Mouse (Mus musculus): ENCODE measurements at regions not wholly inside any gene's neighbourhood (a gene's known extent, or its start where the extent isn't known, plus 50 kb on each side); places are given as distances from the start of the nearest gene placed in this dataset.

GRCm38 (mm10) chr9:91591915-91592314 is 226.3 kb upstream of the Zic1 start:
- no peak for DNase-seq (ENCODE audit: extremely low spot score in 1 of 2, low spot score in 2 of 2)
- intact Hi-C loops (cut with DNase I), result no loop called here

- no peak for DNase-seq (ENCODE audit: extremely low spot score in 1 of 2, low spot score in 2 of 2)
- intact Hi-C loops (cut with DNase I), result no loop called here
These were observed 223.1 kb upstream of the Zic1 start for GRCm38 (mm10) chr9:91588756-91589155.

- intact Hi-C loops (cut with DNase I), result no loop called here
- DNase-seq (ENCODE audit: extremely low spot score in 1 of 2, low spot score in 2 of 2), result no peak
These were observed 222.3 kb upstream of the Zic1 start for GRCm38 (mm10) chr9:91587861-91588260.

- intact Hi-C loops (cut with DNase I), result no loop called here
- no peak for DNase-seq (ENCODE audit: extremely low spot score in 1 of 2, low spot score in 2 of 2)
These were observed 221.7 kb upstream of the Zic1 start for GRCm38 (mm10) chr9:91587271-91587670.

GRCm38 (mm10) chr9:91586635-91587034 is 221.0 kb upstream of the Zic1 start:
- intact Hi-C loops (cut with DNase I), result no loop called here
- no peak for DNase-seq (ENCODE audit: extremely low spot score in 1 of 2, low spot score in 2 of 2)

GRCm38 (mm10) chr9:91574156-91574555 is 208.5 kb upstream of the Zic1 start:
- no peak for DNase-seq (ENCODE audit: extremely low spot score in 1 of 2, low spot score in 2 of 2)
- intact Hi-C loops (cut with DNase I), result no loop called here

GRCm38 (mm10) chr9:91566006-91566641 is 200.5 kb upstream of the Zic1 start:
- no peak for DNase-seq (ENCODE audit: extremely low spot score in 1 of 2, low spot score in 2 of 2)
- intact Hi-C loops (cut with DNase I), result no loop called here

- DNase-seq (ENCODE audit: extremely low spot score in 1 of 2, low spot score in 2 of 2), result no peak
- intact Hi-C loops (cut with DNase I), result no loop called here
These were observed 195.7 kb upstream of the Zic1 start for GRCm38 (mm10) chr9:91561331-91561730.

- intact Hi-C loops (cut with DNase I), result no loop called here
- no peak for DNase-seq (ENCODE audit: extremely low spot score in 1 of 2, low spot score in 2 of 2)
These were observed 194.2 kb upstream of the Zic1 start for GRCm38 (mm10) chr9:91559794-91560193.

- intact Hi-C loops (cut with DNase I), result no loop called here
- DNase-seq (ENCODE audit: extremely low spot score in 1 of 2, low spot score in 2 of 2), result no peak
These were observed 181.4 kb upstream of the Zic1 start for GRCm38 (mm10) chr9:91547051-91547450.

- intact Hi-C loops (cut with DNase I), result no loop called here
- DNase-seq (ENCODE audit: extremely low spot score in 1 of 2, low spot score in 2 of 2), result no peak
These were observed 179.8 kb upstream of the Zic1 start for GRCm38 (mm10) chr9:91545402-91545801.

GRCm38 (mm10) chr9:91528838-91529475 is 163.3 kb upstream of the Zic1 start:
- intact Hi-C loops (cut with DNase I), result no loop called here
- DNase-seq (ENCODE audit: extremely low spot score in 1 of 2, low spot score in 2 of 2), result no peak

- intact Hi-C loops (cut with DNase I), result no loop called here
- no peak for DNase-seq (ENCODE audit: extremely low spot score in 1 of 2, low spot score in 2 of 2)
These were observed 162.8 kb upstream of the Zic1 start for GRCm38 (mm10) chr9:91528388-91528787.

GRCm38 (mm10) chr9:91520521-91520920 is 154.9 kb upstream of the Zic1 start:
- intact Hi-C loops (cut with DNase I), result no loop called here
- no peak for DNase-seq (ENCODE audit: extremely low spot score in 1 of 2, low spot score in 2 of 2)

GRCm38 (mm10) chr9:91509672-91510071 is 144.1 kb upstream of the Zic1 start:
- intact Hi-C loops (cut with DNase I), result no loop called here
- no peak for DNase-seq (ENCODE audit: extremely low spot score in 1 of 2, low spot score in 2 of 2)

GRCm38 (mm10) chr9:91503657-91504329 is 138.2 kb upstream of the Zic1 start:
- intact Hi-C loops (cut with DNase I), result no loop called here
- no peak for DNase-seq (ENCODE audit: extremely low spot score in 1 of 2, low spot score in 2 of 2)

GRCm38 (mm10) chr9:91476596-91476995 is 111.0 kb upstream of the Zic1 start:
- no peak for DNase-seq (ENCODE audit: extremely low spot score in 1 of 2, low spot score in 2 of 2)
- intact Hi-C loops (cut with DNase I), result no loop called here

GRCm38 (mm10) chr9:91462713-91463425 is 97.3 kb upstream of the Zic1 start:
- intact Hi-C loops (cut with DNase I), result no loop called here

GRCm38 (mm10) chr9:91459921-91460320 is 94.3 kb upstream of the Zic1 start:
- DNase-seq (ENCODE audit: extremely low spot score in 1 of 2, low spot score in 2 of 2), result no peak
- intact Hi-C loops (cut with DNase I), result no loop called here

More at GRCm38 (mm10) chr9:91462713-91463425, 97.3 kb upstream of the Zic1 start:
- no peak for DNase-seq (ENCODE audit: extremely low spot score in 1 of 2, low spot score in 2 of 2)

GRCm38 (mm10) chr9:91456843-91457242 is 91.2 kb upstream of the Zic1 start:
- intact Hi-C loops (cut with DNase I), result no loop called here
- DNase-seq (ENCODE audit: extremely low spot score in 1 of 2, low spot score in 2 of 2), result no peak

Data from left cerebral cortex, postnatal 10 days (tissue).